Mouse (Mus musculus) embryonic facial prominence, embryonic 11.5 days (tissue): ENCODE data around the gene Pglyrp1. TPM values are rescaled to one million over a fixed set of nuclear protein-coding genes. Genes with fewer than 3 reads are reported as not detected.

Source experiments
- ATAC-seq: fragments of 200-750 bp; cut with Nextera tagmentation; replicated peaks from 2 replicates; pipeline ENCODE4 v1.8.0; 2017; ENCODE audit warnings: low read depth; ENCODE audit not compliant: insufficient number of reproducible peaks, low FRiP score, low TSS enrichment
- DNase-seq: peaks from one replicate; pipeline ENCODE4 v3.0.0-alpha.2; 2015; ENCODE audit warnings: low spot score
- H3K27ac ChIP-seq: fragments of 300-500 bp; sonication (generic); replicated peaks from 2 replicates; pipeline ENCODE4 v1.5.1; 2014; ENCODE audit warnings: mild to moderate bottlenecking, low read depth, low read length, control low read depth
- H3K27me3 ChIP-seq: fragments of 300-500 bp; sonication (generic); 2 replicates; pipeline ENCODE4 v1.6.1; 2014; ENCODE audit warnings: mild to moderate bottlenecking, low read length, moderate library complexity, mixed read lengths; ENCODE audit not compliant: control insufficient read depth, insufficient read depth
- H3K36me3 ChIP-seq: fragments of 300-500 bp; sonication (generic); replicated peaks from 2 replicates; pipeline ENCODE4 v1.6.1; 2014; ENCODE audit warnings: low read depth, mild to moderate bottlenecking, low read length, moderate library complexity, mixed read lengths; ENCODE audit not compliant: control insufficient read depth, insufficient read depth
- H3K4me1 ChIP-seq: fragments of 300-500 bp; sonication (generic); 2 replicates; pipeline ENCODE4 v1.6.1; 2014; ENCODE audit warnings: low read length, mixed read lengths; ENCODE audit not compliant: control insufficient read depth, insufficient read depth
- H3K4me2 ChIP-seq: fragments of 300-500 bp; sonication (generic); 2 replicates; pipeline ENCODE4 v1.6.1; 2014; ENCODE audit warnings: low read depth, mild to moderate bottlenecking, control low read depth, low read length, moderate library complexity
- H3K4me3 ChIP-seq: fragments of 300-500 bp; sonication (generic); 2 replicates; pipeline ENCODE4 v1.5.1; 2014; ENCODE audit warnings: low read depth, low read length, control low read depth
- H3K9ac ChIP-seq: fragments of 300-500 bp; sonication (generic); replicated peaks from 2 replicates; pipeline ENCODE4 v1.6.1; 2014; ENCODE audit warnings: mild to moderate bottlenecking, control low read depth, low read length
- H3K9me3 ChIP-seq: fragments of 300-500 bp; sonication (generic); replicated peaks from 2 replicates; pipeline ENCODE4 v1.6.1; 2016; ENCODE audit warnings: mild to moderate bottlenecking, low read length, inconsistent platforms, mixed read lengths; ENCODE audit not compliant: control insufficient read depth
- WGBS: fragments of 180-500 bp; shearing (Covaris S2); extraction: QIAGEN DNeasy Blood & Tissue Kit; methylation state at CpG from one replicate; pipeline ENCODE4 v1.1.7; 2014; 5-methylcytosine and 5-hydroxymethylcytosine counted together
- polyA plus RNA-seq: library from polyadenylated mRNA; unstranded; fragments of >200 nt; fragmentation: Nextera tagmentation; extraction: Ambion mirVana; gene quantifications from 2 replicates; pipeline ENCODE4 v1.2.1, GENCODE M21; 2014

The Pglyrp1 gene
- polyA plus RNA-seq, 1 experiment from 2014 or later: 0.70 TPM

- H3K9me3 ChIP-seq: no peaks in the 10 kb centered on the region
- H3K27ac ChIP-seq: no peak overlapping the region
- 0 out of 2 replicates have a peak, but pooled peaks cover 4% of the 10 kb centered on the region for H3K27me3 ChIP-seq
- ATAC-seq: no peak
- WGBS: 93% methylated on average over 8 of the region's 8 CpGs
- H3K4me3 ChIP-seq: no peak overlapping the region
- H3K36me3 ChIP-seq: no peaks in the 10 kb centered on the region
- peaks cover 7% of the 10 kb centered on the region for H3K4me1 ChIP-seq
- no peak for DNase-seq
- H3K9ac ChIP-seq: no peak overlapping the region
- no peak overlapping the region for H3K4me2 ChIP-seq
These were observed 19.7 kb downstream of the Pglyrp1 start for GRCm38 (mm10) chr7:18890848-18891247.

DNA sequence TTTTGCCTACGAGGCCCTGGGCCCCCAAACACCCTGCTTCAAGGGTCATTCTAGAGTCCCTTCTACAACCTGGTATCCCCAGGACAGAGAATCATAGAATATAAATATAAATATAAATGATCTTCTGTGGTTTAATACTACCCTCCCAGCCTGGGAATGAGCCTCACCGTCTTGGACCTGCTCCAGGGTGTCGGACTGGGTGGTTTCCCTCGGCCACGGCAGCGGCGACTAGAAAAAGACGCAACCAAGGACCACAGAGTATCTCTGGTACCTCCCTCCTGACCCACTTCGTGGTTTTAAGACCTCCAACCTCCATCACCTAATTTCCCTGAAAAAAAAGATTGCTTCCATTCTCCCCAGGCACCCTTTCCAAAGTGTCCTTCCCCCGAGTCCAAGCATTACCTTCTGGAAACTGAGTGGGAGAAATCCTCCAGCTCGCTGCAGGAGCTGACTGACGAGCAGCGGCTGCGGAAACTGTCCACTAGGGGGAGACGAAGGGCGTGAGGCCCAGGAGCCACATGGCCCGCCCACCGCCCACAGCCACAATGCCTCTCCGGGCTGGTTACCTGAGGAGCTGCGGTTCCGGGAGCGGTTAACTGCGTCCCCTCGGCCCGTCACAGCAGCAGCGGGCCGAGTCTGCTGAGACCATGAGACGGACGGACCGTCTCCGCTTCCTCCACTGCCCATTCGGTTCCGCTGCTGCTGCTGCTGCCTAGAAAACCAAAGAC lies 20.9 kb downstream of the Pglyrp1 start:
- no peaks in the 10 kb centered on the region for H3K36me3 ChIP-seq
- ATAC-seq (0 out of 2 replicates have a peak, but pooled peaks have one; percentile 34), DNase-seq (peak; percentile 93)
- peaks cover 7% of the 10 kb centered on the region for H3K4me1 ChIP-seq
- H3K27ac ChIP-seq: no peak overlapping the region
- H3K4me3 ChIP-seq: peak overlapping the region; percentile 29
- H3K9me3 ChIP-seq: no peaks in the 10 kb centered on the region
- 20% methylated on average over 33 of the region's 33 CpGs for WGBS
- H3K27me3 ChIP-seq: 0 out of 2 replicates have a peak, but pooled peaks cover 4% of the 10 kb centered on the region
- H3K9ac ChIP-seq: peak overlapping the region; percentile 44
- H3K4me2 ChIP-seq: peak overlapping the region; percentile 81

- no peak overlapping the region for H3K4me2 ChIP-seq
- 26% methylated on average over 23 of the region's 27 CpGs for WGBS
- ATAC-seq: peak; percentile 32; the same call in 1 of the 2 replicates
- no peaks in the 10 kb centered on the region for H3K9me3 ChIP-seq
- 0 out of 2 replicates have a peak, but pooled peaks cover 4% of the 10 kb centered on the region for H3K27me3 ChIP-seq
- H3K27ac ChIP-seq: no peak overlapping the region
- no peak overlapping the region for H3K9ac ChIP-seq
- peaks cover 7% of the 10 kb centered on the region for H3K4me1 ChIP-seq
- no peak overlapping the region for H3K4me3 ChIP-seq
- DNase-seq: no peak
- no peaks in the 10 kb centered on the region for H3K36me3 ChIP-seq
These were observed 21.9 kb downstream of the Pglyrp1 start for GRCm38 (mm10) chr7:18893009-18893408.

- Histone ChIP-seq H3K9ac (peak overlapping the region; percentile 61), H3K36me3 (no peaks in the 10 kb centered on the region), H3K4me3 (peak overlapping the region; percentile 35), H3K4me2 (peak overlapping the region; percentile 83), H3K27me3 (0 out of 2 replicates have a peak, but pooled peaks cover 4% of the 10 kb centered on the region), H3K4me1 (peaks cover 7% of the 10 kb centered on the region), H3K27ac (no peak overlapping the region), H3K9me3 (no peaks in the 10 kb centered on the region)
- 2% methylated on average over 41 of the region's 41 CpGs for WGBS
- peak; percentile 75 for DNase-seq
- ATAC-seq: peak; percentile 61
These were observed 22.7 kb downstream of the Pglyrp1 start for GRCm38 (mm10) chr7:18893651-18894430.

DNA sequence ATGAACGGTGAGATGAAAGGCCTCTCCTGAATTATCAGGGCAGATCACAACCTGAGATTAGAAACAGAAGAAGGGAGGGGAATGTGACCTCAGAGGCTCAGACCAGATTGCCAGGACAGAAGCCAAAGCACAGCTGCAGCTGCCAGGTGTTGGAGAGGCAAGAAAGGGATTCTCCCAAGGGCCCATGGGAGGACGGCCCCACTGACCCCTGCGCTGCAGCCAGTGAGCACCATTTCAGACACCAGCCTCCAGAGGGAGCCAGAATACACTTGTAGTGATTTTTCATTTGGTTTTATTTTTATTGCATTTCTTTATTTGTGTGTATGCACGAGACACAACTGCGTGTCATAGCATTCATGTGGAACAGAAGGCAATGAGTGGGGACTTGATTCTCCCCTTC lies 25.4 kb downstream of the Pglyrp1 start:
- peaks cover 7% of the 10 kb centered on the region for H3K4me1 ChIP-seq
- no peaks in the 10 kb centered on the region for H3K36me3 ChIP-seq
- H3K27me3 ChIP-seq: 0 out of 2 replicates have a peak, but pooled peaks cover 4% of the 10 kb centered on the region
- ATAC-seq (no peak), DNase-seq (peak; percentile 63)
- H3K27ac ChIP-seq: no peak overlapping the region
- H3K4me3 ChIP-seq: no peak overlapping the region
- H3K9ac ChIP-seq: no peak overlapping the region
- H3K9me3 ChIP-seq: no peaks in the 10 kb centered on the region
- 39% methylated on average over 5 of the region's 5 CpGs for WGBS
- H3K4me2 ChIP-seq: no peak overlapping the region

GRCm38 (mm10) chr7:18900513-18900912 lies 29.4 kb downstream of the Pglyrp1 start:
- Histone ChIP-seq H3K4me3 (no peak overlapping the region), H3K36me3 (no peaks in the 10 kb centered on the region), H3K9me3 (no peaks in the 10 kb centered on the region), H3K9ac (no peak overlapping the region), H3K27me3 (no peaks in the 10 kb centered on the region), H3K4me1 (no peaks in the 10 kb centered on the region), H3K4me2 (no peak overlapping the region), H3K27ac (no peak overlapping the region)
- DNase-seq (no peak), ATAC-seq (no peak)
- 76% methylated on average over 2 of the region's 2 CpGs for WGBS

- no peaks in the 10 kb centered on the region for H3K9me3 ChIP-seq
- WGBS: 77% methylated on average over 3 of the region's 3 CpGs
- no peaks in the 10 kb centered on the region for H3K36me3 ChIP-seq
These were observed 31.4 kb downstream of the Pglyrp1 start for GRCm38 (mm10) chr7:18902486-18902885.

DNA sequence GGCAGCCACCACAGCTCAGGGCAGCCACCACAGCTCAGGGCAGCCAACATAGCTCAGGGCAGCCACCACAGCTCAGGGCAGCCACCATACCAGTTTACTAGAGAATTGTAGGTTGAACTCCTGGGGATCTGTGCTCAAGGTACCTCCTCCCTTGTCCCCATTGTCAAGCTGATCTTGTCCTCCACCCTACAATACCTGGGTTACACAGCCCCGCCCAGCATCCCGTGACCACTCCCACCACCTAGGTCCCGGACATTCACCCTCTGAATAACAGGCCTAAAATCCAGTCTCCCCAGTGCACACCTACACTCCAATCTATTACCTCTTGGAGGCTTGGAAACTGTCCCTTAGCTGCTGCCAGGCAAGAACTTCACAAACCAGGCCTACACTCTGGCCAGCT lies 33.8 kb downstream of the Pglyrp1 start:
- Histone ChIP-seq H3K9me3 (no peaks in the 10 kb centered on the region), H3K36me3 (no peaks in the 10 kb centered on the region), H3K4me3 (no peak overlapping the region), H3K27ac (no peak overlapping the region), H3K4me1 (no peaks in the 10 kb centered on the region; the same call in 1 of the 2 replicates), H3K27me3 (no peaks in the 10 kb centered on the region), H3K9ac (no peak overlapping the region), H3K4me2 (no peak overlapping the region)
- no peak for DNase-seq
- 74% methylated on average over 3 of the region's 3 CpGs for WGBS
- ATAC-seq: no peak

More at GRCm38 (mm10) chr7:18902486-18902885, 31.4 kb downstream of the Pglyrp1 start:
- H3K27me3 ChIP-seq: no peaks in the 10 kb centered on the region
- DNase-seq (no peak), ATAC-seq (no peak)
- H3K27ac ChIP-seq: no peak overlapping the region
- H3K4me2 ChIP-seq: no peak overlapping the region
- no peaks in the 10 kb centered on the region for H3K4me1 ChIP-seq
- no peak overlapping the region for H3K4me3 ChIP-seq
- no peak overlapping the region for H3K9ac ChIP-seq
